Mouse (Mus musculus) cerebellum, adult 8-10 months (tissue): Measurements from ENCODE around the gene Tmem268.

Experiments used
- DNase-seq: peaks from one replicate; pipeline ENCODE4 v3.0.0; 2022

Gene Tmem268

DNA sequence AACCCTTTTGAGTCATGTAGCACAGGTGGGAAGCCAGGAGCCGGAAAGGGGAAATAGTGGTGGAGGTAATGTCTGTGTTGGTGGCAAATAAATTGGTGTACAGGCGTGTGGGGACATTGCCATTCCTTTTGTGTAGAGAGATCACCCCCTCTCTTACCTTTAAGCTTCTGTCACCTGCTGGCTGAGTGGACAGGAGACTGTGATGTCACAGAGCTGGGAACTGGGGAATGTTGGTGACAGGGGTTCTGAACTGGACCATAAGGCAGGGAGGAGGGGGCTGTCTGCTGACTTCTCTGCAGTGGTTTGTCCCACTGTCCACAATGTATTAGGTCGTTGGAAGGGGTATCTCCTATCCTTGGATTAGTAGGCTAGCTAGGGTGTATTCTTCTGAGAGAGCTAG is 46.4 kb downstream of the Tmem268 start, which contains the start of gene Gm11213:
TSS of gene Gm11213 (minus strand) at position 317 of the 400 bp plus-strand sequence.
- DNase-seq, result no peak

DNA sequence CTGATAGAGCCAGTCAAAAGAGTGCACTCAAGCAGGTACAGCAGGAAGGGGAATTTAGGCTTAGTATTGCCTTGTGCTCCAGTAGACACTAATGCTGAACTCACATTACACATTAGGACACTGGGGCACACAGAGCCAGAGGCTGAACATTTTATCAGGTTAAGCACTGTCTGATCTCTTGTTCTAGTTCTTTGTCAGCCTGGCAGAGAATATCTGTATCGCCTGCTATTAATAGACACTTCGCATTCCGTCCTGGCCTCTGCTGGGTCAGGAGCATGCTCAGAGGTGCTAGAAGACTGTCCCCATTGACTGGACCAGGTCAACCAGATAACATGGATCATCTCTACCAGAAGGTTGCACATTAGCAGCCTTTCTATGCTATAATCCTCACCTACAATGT is 47.0 kb downstream of the Tmem268 start:
- no peak for DNase-seq

DNA sequence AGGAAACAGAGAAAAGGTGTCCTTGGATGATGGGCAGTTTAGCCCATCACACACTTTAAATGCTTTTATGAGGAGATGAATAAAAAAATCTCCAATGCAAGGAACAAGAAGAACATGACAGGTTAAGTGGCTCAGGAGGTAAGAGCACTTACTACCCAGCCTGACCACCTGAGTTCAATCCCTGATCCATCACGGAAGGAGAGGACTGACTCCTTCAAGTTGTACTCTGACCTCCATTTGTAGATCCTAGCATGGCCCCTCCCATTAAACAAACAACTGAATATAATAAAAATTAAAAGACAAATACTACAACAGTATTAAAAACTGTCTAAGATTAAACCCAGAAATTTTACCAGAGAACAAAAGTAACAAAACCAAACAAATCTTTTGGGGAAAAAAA is 47.4 kb downstream of the Tmem268 start:
- no peak for DNase-seq

DNA sequence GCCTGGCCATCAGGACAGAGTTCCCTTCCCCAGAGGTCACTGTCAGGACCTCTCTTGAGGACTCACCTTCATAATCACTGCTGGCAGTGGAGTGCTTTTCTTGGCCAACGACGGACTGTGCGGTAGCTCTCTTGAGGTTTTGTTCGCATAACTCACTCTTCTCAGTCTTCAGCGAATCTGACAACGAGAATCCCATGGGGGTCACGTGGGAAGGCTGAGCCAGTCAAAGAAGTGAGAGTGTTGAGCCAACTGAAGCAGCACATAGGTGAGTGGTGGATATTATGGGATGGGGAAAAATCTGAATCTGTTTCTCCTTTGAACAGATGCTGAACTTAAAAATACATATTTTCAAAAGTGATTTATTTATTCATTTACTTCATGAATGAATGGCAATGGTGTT is 49.8 kb downstream of the Tmem268 start:
- no peak for DNase-seq

GRCm38 (mm10) chr4:63621861-63622260 is 63.3 kb downstream of the Tmem268 start:
- no peak for DNase-seq

DNA sequence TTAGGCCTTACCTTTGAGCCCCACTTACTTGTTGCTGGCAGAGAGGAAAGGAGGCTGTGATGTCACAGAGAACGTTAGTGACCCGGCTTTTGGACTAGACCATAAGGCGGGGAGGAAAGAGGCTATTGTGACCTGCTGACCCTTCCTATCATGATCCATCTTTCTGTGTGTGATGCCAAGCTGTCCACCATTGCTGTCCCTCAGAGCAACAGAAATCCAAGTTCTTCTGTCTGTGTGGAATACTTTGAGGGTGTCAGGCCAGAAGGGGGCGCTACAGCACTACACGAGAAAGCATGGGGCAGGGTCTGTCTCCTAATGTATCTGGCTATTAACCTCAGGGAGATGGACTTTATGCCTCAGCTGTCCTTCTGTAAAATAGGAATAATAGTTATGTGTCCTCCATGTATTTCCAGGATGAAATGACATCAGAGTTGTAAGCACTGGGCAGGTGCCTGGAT is 63.8 kb downstream of the Tmem268 start, which contains the start of gene Tex48:
TSS of gene Tex48 (minus strand) at position 51 of the 458 bp plus-strand sequence.
- DNase-seq, result no peak

GRCm38 (mm10) chr4:63625563-63626080 is 67.0 kb downstream of the Tmem268 start:
- no peak for DNase-seq

DNA sequence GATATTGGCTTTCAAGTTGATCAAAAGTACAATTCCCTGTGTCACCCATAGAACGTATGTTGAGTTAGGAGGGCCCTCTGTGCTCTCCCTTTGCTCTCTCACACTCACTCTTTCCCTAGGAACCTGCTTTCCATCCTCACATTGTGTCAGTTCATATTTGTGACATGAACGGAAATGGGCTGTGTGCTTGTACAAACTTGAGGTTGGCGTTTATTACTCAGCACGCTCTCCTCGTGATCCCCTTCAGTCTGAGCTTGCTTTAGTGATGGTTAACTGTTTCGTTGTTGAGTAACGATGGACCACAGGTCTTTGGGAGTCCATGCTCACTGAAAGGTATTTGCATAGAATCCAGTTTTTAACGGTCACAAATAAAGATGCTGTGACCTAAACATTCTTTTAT is 68.5 kb downstream of the Tmem268 start:
- DNase-seq, result no peak

DNA sequence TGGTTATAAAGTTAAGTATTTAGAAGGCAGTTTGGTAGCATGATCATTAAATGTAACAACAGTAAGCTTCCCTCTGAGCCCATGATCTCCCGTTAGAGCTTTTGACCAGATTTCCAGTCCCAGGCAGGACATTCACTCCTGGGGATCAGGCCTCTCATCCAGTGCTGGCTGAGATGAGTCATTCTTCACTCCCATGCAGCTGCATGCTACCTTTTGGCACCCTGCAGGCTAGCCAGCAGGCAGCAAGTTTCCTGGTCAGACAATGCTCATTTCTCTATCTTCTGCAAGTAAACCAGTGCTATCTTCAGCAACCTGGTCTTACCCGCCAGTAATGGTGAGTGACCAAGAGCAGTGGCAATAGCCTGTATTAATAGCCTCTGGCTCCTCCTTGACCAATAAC is 74.6 kb downstream of the Tmem268 start:
- no peak for DNase-seq
